20 mouse cellular contexts compared by ENCODE assay signal in the genomic region with DNA sequence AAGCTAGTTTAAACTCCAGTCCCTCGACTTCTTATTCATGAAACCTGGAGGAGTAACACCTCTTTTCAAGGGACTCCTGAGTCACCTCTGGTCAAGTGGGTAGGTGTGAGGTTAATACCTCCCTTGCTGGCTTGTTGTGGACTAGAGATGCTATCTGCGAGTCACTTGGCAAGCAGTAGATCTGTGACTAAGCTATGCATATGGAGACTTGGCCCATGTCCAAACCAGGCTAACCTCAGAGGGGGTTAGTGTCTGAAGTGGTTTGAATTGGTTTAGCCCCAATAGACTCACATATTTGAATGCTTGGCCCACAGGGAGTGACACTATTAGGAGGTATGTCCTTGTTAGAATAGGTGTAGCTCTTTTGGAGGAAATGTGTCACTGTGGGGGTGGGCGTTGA.
DNase-seq lines count a peak whose midpoint lies in the region; ATAC-seq and TF ChIP-seq lines count a peak whose summit lies in the region.
"Had no signal": no experiment of that assay in that cellular context is flagged by ENCODE, and none has a peak within 500 bp of the region (broad histone marks: within the 10 kb centered on the region; RNA-seq: fewer than 3 reads in every experiment).

No protein-coding gene starts in this region.

- H3K9ac ChIP-seq in lung, embryonic 16.5 days (ENCODE audit: low read length) = no peak overlapping the region
- H3K9ac ChIP-seq in stomach, postnatal 0 days (ENCODE audit: low read length) = no peak overlapping the region
- H3K9ac ChIP-seq: embryonic facial prominence, embryonic 13.5 days; forebrain, embryonic 15.5 days; heart, embryonic 12.5 days; liver, embryonic 12.5 days; midbrain, embryonic 13.5 days had no signal

- no peak overlapping the region for H3K4me2 ChIP-seq in lung, embryonic 16.5 days (ENCODE audit: low read depth, low read length)
- no peak overlapping the region for H3K4me2 ChIP-seq in stomach, postnatal 0 days (replicated peaks; ENCODE audit: low read depth)
- H3K4me2 ChIP-seq: embryonic facial prominence, embryonic 13.5 days; forebrain, embryonic 15.5 days; heart, embryonic 12.5 days; liver, embryonic 12.5 days; midbrain, embryonic 13.5 days had no signal

- no peak overlapping the region for H3K27ac ChIP-seq in lung, embryonic 16.5 days (ENCODE audit: low read length)
- no peak overlapping the region for H3K27ac ChIP-seq in stomach, postnatal 0 days (replicated peaks)
- H3K27ac ChIP-seq: embryonic facial prominence, embryonic 13.5 days; forebrain, embryonic 15.5 days; gastrocnemius, adult 2 months; liver, embryonic 12.5 days; midbrain, embryonic 13.5 days had no signal

- DNase-seq in cerebellum, postnatal 10 days = peak; percentile 66 to 67
- DNase-seq in cerebellum, adult 11 months = no peak
- DNase-seq in lung, postnatal 4 days = no peak
- DNase-seq in brain, adult 2 months (ENCODE audit: low read depth, low spot score) = peak; percentile 31
- no peak for DNase-seq in stomach, postnatal 0 days (ENCODE audit: low spot score)
- no peak for DNase-seq in thymus, adult 18-20 months
- no peak for DNase-seq in gastrocnemius, postnatal 25 days
- DNase-seq: adrenal gland, adult 2 months; B cell, adult 2 months; cerebellum, postnatal 36 days; gastrocnemius, adult 2 months; lung, postnatal 14 days; right cerebral cortex, postnatal 4 days had no signal

- no peaks in the 10 kb centered on the region for H3K27me3 ChIP-seq in lung, embryonic 16.5 days (ENCODE audit: control insufficient read depth, insufficient read depth, low read depth, low read length)
- no peaks in the 10 kb centered on the region for H3K27me3 ChIP-seq in stomach, postnatal 0 days (ENCODE audit: control insufficient read depth, insufficient read depth, low read length)
- H3K27me3 ChIP-seq: embryonic facial prominence, embryonic 13.5 days; forebrain, embryonic 15.5 days; heart, embryonic 12.5 days; midbrain, embryonic 13.5 days had no signal

- TF ChIP-seq EP300 in stomach, postnatal 0 days (optimal IDR thresholded peaks at IDR 0.05) = no peak

- H3K9me3 ChIP-seq in lung, embryonic 16.5 days (ENCODE audit: control insufficient read depth, low read length) = no peaks in the 10 kb centered on the region
- no peaks in the 10 kb centered on the region for H3K9me3 ChIP-seq in stomach, postnatal 0 days (ENCODE audit: control insufficient read depth, low read length)
- H3K9me3 ChIP-seq: embryonic facial prominence, embryonic 13.5 days; forebrain, embryonic 15.5 days; heart, embryonic 12.5 days; liver, embryonic 12.5 days; midbrain, embryonic 13.5 days had no signal

- TF ChIP-seq CTCF in stomach, postnatal 0 days (IDR thresholded peaks at IDR 0.05; ENCODE audit: low read depth) = no peak

- peak; percentile 34; the same call in 1 of the 2 replicates for ATAC-seq in lung, embryonic 16.5 days (ENCODE audit: low read depth)
- ATAC-seq in stomach, postnatal 0 days (ENCODE audit: low FRiP score, low TSS enrichment) = 0 out of 2 replicates have a peak, but pooled peaks have one; percentile 35
- ATAC-seq: forebrain, embryonic 15.5 days; intestine, postnatal 0 days; liver, embryonic 12.5 days; midbrain, embryonic 13.5 days had no signal

- no peaks in the 10 kb centered on the region for H3K4me1 ChIP-seq in lung, embryonic 16.5 days (replicated peaks; ENCODE audit: control insufficient read depth, insufficient read depth, low read length)
- H3K4me1 ChIP-seq in stomach, postnatal 0 days (replicated peaks; ENCODE audit: control insufficient read depth, insufficient read depth) = no peaks in the 10 kb centered on the region
- H3K4me1 ChIP-seq: forebrain, embryonic 15.5 days; heart, embryonic 12.5 days; liver, embryonic 12.5 days; midbrain, embryonic 13.5 days had no signal

- WGBS in lung, embryonic 16.5 days = 42% methylated on average over 3 of the region's 3 CpGs
- 61% methylated on average over 3 of the region's 3 CpGs for WGBS in stomach, postnatal 0 days

- H3K4me3 ChIP-seq in lung, embryonic 16.5 days (ENCODE audit: low read length) = no peak overlapping the region
- H3K4me3 ChIP-seq in stomach, postnatal 0 days (ENCODE audit: low read depth, low read length) = no peak overlapping the region
- H3K4me3 ChIP-seq: embryonic facial prominence, embryonic 13.5 days; forebrain, embryonic 15.5 days; gastrocnemius, adult 2 months; heart, embryonic 12.5 days; liver, embryonic 12.5 days; midbrain, embryonic 13.5 days had no signal

- no peaks in the 10 kb centered on the region for H3K36me3 ChIP-seq in lung, embryonic 16.5 days (ENCODE audit: control insufficient read depth, insufficient read depth, low read length)
- H3K36me3 ChIP-seq in stomach, postnatal 0 days (ENCODE audit: control insufficient read depth, insufficient read depth, low read length) = no peaks in the 10 kb centered on the region
- H3K36me3 ChIP-seq: embryonic facial prominence, embryonic 13.5 days; forebrain, embryonic 15.5 days; heart, embryonic 12.5 days; liver, embryonic 12.5 days; midbrain, embryonic 13.5 days had no signal

Comparison
In these comparisons a context has a peak if more than half of its experiments do, and no peak if none do; other contexts are left out.
1. DNase-seq: peak in cerebellum, postnatal 10 days (2 of 2) and brain, adult 2 months (single experiment); none in cerebellum, adult 11 months (single experiment), lung, postnatal 4 days (0 of 2), stomach, postnatal 0 days (single experiment), thymus, adult 18-20 months (0 of 2) and gastrocnemius, postnatal 25 days (single experiment).